Mouse (Mus musculus): ENCODE results near the gene Plekha5. TPM values are rescaled to one million over a fixed set of nuclear protein-coding genes. Genes with fewer than 3 reads are reported as not detected.

Gene Plekha5
- total and polyA plus RNA-seq, 2 experiments from 2014 or later = 29.3 to 37.8 TPM

DNA sequence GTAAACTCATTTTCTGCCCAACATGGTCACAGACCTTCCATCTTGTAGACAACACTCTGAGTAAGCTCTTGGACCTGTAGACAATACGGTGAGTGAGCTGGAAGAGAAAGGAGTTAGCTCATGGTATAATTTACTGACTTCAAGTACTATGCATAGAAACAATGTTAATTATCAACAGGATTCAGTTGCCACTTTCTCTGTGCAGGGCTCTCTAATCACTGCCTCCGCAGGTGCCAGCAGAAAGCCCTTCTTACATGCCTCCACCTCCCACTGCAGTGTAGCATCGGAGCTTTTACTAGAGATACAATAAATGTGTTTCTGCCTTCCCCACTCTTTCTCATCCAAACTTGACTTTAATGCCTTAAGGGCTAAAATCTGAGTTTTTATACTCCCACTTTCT is 11.9 kb upstream of the Plekha5 start:
- no peaks in the 10 kb centered on the region for H3K27me3 ChIP-seq (ENCODE audit: insufficient read depth, low read length)
- no peaks in the 10 kb centered on the region for H3K9me3 ChIP-seq (ENCODE audit: low read length)
- no peak overlapping the region for H3K27ac ChIP-seq
- H3K36me3 ChIP-seq (ENCODE audit: insufficient read depth, low read length) = no peaks in the 10 kb centered on the region
- H3K4me1 ChIP-seq (ENCODE audit: insufficient read depth, low read length) = no peaks in the 10 kb centered on the region
- no peak overlapping the region for H3K9ac ChIP-seq (replicated peaks; ENCODE audit: low read length)
- 71% methylated on average over 3 of the region's 3 CpGs for WGBS
- no peak for ATAC-seq
- no peak for TF ChIP-seq CTCF (IDR thresholded peaks at IDR 0.05; ENCODE audit: low read depth)
- no peak overlapping the region for H3K4me2 ChIP-seq (ENCODE audit: low read depth, low read length)
- DNase-seq (ENCODE audit: low spot score) = no peak
- no peak overlapping the region for H3K4me3 ChIP-seq (ENCODE audit: low read length)

DNA sequence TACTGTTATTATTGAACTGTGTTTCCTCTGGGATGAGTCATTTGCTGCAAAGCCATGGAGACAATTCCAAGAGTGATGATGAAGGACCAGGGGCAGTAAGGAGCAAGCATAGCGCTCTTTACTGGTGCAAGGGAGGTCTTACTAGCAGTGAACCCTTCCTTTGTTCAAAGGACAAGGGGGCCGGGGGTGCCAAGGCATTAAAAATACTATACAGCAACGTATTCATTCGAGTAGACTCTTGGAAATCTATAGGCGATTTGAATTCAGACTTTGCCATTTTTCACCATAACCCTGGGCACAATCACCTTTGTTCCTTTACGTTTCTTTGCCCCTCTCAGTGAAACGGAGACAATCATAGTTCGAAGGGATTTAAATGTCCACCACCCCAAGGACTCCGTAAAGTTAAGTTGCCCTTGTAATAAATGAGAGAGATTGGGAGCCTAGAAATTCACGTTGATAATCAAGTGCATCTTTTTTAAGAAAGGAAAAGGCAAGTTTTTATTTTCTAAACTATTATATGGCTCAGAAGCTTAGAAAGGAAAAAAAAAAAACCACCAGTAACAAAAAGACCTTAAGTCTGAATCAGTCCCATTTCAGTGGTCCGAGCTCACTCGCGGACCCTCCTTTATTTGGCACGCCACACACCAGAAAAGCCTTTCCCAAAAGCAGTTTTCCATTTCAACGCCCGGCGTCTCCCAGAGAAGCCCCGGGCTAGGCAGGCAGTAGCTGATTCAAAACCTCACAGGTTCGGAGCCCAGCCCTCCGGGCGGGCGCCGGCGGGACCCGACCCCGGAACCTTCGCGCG is 611 bp upstream of the Plekha5 start:
- no peak for TF ChIP-seq CTCF (IDR thresholded peaks at IDR 0.05; ENCODE audit: low read depth)
- Histone ChIP-seq H3K4me3 (ENCODE audit: low read length) (peak overlapping the region; percentile 68), H3K4me1 (ENCODE audit: insufficient read depth, low read length) (peaks cover 10% of the 10 kb centered on the region; the same call in 1 of the 2 replicates), H3K4me2 (ENCODE audit: low read depth, low read length) (peak overlapping the region; percentile 85), H3K9ac (replicated peaks; ENCODE audit: low read length) (peak overlapping the region; percentile 89), H3K27ac (peak overlapping the region; percentile 95), H3K27me3 (ENCODE audit: insufficient read depth, low read length) (no peaks in the 10 kb centered on the region), H3K36me3 (ENCODE audit: insufficient read depth, low read length) (no peaks in the 10 kb centered on the region), H3K9me3 (ENCODE audit: low read length) (no peaks in the 10 kb centered on the region)
- WGBS = 6% methylated on average over 29 of the region's 29 CpGs
- no peak for DNase-seq (ENCODE audit: low spot score)
- ATAC-seq = no peak

DNA sequence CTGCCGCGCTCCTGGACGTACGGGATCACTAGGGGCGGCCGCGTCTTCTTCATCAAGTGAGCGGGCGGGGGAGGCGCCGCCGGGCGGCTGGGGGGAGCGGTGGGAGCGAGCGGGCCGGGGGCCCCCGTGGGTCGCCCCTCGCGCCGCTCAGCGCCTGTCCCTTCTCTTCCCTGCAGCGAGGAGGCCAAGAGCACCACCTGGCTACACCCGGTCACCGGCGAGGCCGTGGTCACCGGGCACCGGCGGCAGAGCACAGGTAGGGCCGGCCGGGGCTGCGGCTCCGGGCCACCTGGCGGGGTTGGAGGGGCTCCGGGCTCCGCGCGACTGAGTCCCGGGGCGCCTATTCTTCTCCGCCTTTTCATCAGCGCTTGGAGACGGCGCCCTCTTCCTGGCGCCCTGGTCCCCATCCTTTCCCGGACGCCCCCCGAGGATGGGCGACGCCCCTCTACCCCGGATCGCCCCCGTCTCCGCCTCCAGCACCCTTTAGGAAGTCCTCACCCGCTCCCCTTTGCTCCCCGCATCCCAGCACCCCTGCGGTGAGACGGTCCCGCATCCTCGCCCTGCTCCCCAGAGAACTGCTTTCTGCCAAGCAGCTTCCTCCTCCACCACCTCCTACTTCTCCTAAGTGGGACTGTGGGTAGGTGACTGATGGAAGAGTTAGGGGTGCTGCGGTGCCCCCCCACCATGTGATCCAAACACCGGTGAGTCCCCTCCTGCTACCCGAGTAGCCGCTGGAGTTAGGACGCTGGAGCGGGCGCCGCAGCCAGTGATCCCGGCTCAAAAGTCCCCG is 542 bp downstream of the Plekha5 start:
- DNase-seq (ENCODE audit: low spot score) = peak; percentile 53
- peak overlapping the region; percentile 68 for H3K4me3 ChIP-seq (ENCODE audit: low read length)
- H3K9me3 ChIP-seq (ENCODE audit: low read length) = no peaks in the 10 kb centered on the region
- TF ChIP-seq CTCF (IDR thresholded peaks at IDR 0.05; ENCODE audit: low read depth) = no peak
- peak overlapping the region; percentile 89 for H3K9ac ChIP-seq (replicated peaks; ENCODE audit: low read length)
- H3K36me3 ChIP-seq (ENCODE audit: insufficient read depth, low read length) = peaks cover 6% of the 10 kb centered on the region; the same call in 1 of the 2 replicates
- peak overlapping the region; percentile 95 for H3K27ac ChIP-seq
- 1% methylated on average over 43 of the region's 72 CpGs for WGBS
- H3K4me2 ChIP-seq (ENCODE audit: low read depth, low read length) = peak overlapping the region; percentile 85
- H3K4me1 ChIP-seq (ENCODE audit: insufficient read depth, low read length) = peaks cover 10% of the 10 kb centered on the region; the same call in 1 of the 2 replicates
- ATAC-seq = peak; percentile 78
- no peaks in the 10 kb centered on the region for H3K27me3 ChIP-seq (ENCODE audit: insufficient read depth, low read length)

GRCm38 (mm10) chr6:140424991-140425361 is 1.1 kb downstream of the Plekha5 start:
- Histone ChIP-seq H3K9ac (replicated peaks; ENCODE audit: low read length) (peak overlapping the region; percentile 89), H3K27ac (peak overlapping the region; percentile 95), H3K36me3 (ENCODE audit: insufficient read depth, low read length) (peaks cover 6% of the 10 kb centered on the region; the same call in 1 of the 2 replicates), H3K4me2 (ENCODE audit: low read depth, low read length) (peak overlapping the region; percentile 85), H3K4me3 (ENCODE audit: low read length) (peak overlapping the region; percentile 68), H3K4me1 (ENCODE audit: insufficient read depth, low read length) (peaks cover 10% of the 10 kb centered on the region; the same call in 1 of the 2 replicates), H3K9me3 (ENCODE audit: low read length) (no peaks in the 10 kb centered on the region), H3K27me3 (ENCODE audit: insufficient read depth, low read length) (no peaks in the 10 kb centered on the region)
- peak; percentile 54 for DNase-seq (ENCODE audit: low spot score)
- peak; percentile 52 for TF ChIP-seq CTCF (IDR thresholded peaks at IDR 0.05; ENCODE audit: low read depth)
- ATAC-seq = no peak; the same call in 1 of the 2 replicates
- 1% methylated on average over 17 of the region's 17 CpGs for WGBS

DNA sequence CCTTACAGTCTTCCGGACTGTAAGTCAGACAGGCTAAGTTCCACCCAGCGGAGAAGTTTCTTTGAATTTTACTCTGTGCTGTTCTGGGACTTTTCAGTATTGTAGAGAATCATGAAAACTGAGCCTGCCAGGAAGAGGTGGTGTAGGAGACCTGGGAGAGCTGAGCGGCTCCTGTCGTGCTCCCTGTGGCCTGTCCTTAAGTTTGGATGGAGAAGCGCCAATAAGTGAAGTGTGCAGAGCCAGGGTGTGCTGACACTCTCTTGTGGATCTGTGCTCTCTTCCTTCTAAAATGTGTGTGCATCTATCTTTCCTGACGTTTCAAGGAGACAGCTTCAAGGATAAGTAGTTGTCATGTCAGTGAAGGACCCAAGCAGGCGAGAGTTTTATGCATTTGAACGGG is 5.4 kb downstream of the Plekha5 start:
- H3K4me2 ChIP-seq (ENCODE audit: low read depth, low read length) = no peak overlapping the region
- ATAC-seq (no peak), DNase-seq (ENCODE audit: low spot score) (no peak)
- H3K36me3 ChIP-seq (ENCODE audit: insufficient read depth, low read length) = peaks cover 9% of the 10 kb centered on the region; the same call in 1 of the 2 replicates
- no peak for TF ChIP-seq CTCF (IDR thresholded peaks at IDR 0.05; ENCODE audit: low read depth)
- peaks cover 10% of the 10 kb centered on the region; the same call in 1 of the 2 replicates for H3K4me1 ChIP-seq (ENCODE audit: insufficient read depth, low read length)
- no peaks in the 10 kb centered on the region for H3K27me3 ChIP-seq (ENCODE audit: insufficient read depth, low read length)
- no peak overlapping the region for H3K4me3 ChIP-seq (ENCODE audit: low read length)
- WGBS = 81% methylated on average over 8 of the region's 8 CpGs
- H3K9ac ChIP-seq (replicated peaks; ENCODE audit: low read length) = no peak overlapping the region
- H3K27ac ChIP-seq = no peak overlapping the region
- no peaks in the 10 kb centered on the region for H3K9me3 ChIP-seq (ENCODE audit: low read length)

DNA sequence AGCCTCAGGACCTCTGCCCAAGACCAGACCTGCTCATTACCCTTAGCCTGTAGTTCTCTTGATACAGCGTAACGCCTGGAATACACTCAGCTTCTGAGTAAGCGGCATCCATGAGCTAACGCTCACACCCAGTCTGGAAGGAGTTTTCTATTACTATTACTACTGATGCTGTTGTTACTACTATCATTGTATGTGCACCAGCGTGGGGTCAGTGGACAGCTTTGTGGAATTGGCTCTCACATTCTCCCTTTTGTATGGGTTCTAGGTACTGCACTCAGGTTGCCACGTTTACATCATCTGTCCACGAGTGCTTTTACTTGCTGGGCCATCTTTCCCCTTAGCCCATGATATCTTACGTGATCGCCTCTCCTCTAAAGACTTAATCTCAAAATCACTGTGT is 8.5 kb downstream of the Plekha5 start:
- H3K27me3 ChIP-seq (ENCODE audit: insufficient read depth, low read length) = no peaks in the 10 kb centered on the region
- TF ChIP-seq CTCF (IDR thresholded peaks at IDR 0.05; ENCODE audit: low read depth) = no peak
- no peaks in the 10 kb centered on the region for H3K4me1 ChIP-seq (ENCODE audit: insufficient read depth, low read length)
- no peak overlapping the region for H3K4me2 ChIP-seq (ENCODE audit: low read depth, low read length)
- H3K27ac ChIP-seq = no peak overlapping the region
- DNase-seq (ENCODE audit: low spot score) (no peak), ATAC-seq (no peak)
- H3K4me3 ChIP-seq (ENCODE audit: low read length) = no peak overlapping the region
- peaks cover 9% of the 10 kb centered on the region; the same call in 1 of the 2 replicates for H3K36me3 ChIP-seq (ENCODE audit: insufficient read depth, low read length)
- H3K9me3 ChIP-seq (ENCODE audit: low read length) = no peaks in the 10 kb centered on the region
- WGBS = 97% methylated on average over 9 of the region's 9 CpGs
- no peak overlapping the region for H3K9ac ChIP-seq (replicated peaks; ENCODE audit: low read length)

Measured in hindbrain, postnatal 0 days (tissue).